Mouse (Mus musculus) stomach, embryonic 14.5 days (tissue): ENCODE measurements around the gene Sms. TPM values are rescaled to one million over a fixed set of nuclear protein-coding genes. Genes with fewer than 3 reads are reported as not detected.

ENCODE experiments used
- ATAC-seq: fragments of 200-750 bp; cut with Nextera tagmentation; 2 replicates; pipeline ENCODE4 v1.8.0; 2017; ENCODE audit warnings: low read depth, moderate TSS enrichment; ENCODE audit not compliant: insufficient number of reproducible peaks, insufficient read depth, low FRiP score
- H3K27ac ChIP-seq: fragments of 300-500 bp; sonication (generic); 2 replicates; pipeline ENCODE4 v1.5.1; 2014; ENCODE audit warnings: mild to moderate bottlenecking, low read length, moderate library complexity, mixed read lengths
- H3K27me3 ChIP-seq: fragments of 300-500 bp; sonication (generic); 2 replicates; pipeline ENCODE4 v1.6.1; 2014; ENCODE audit warnings: low read length, control low read depth, mixed read lengths; ENCODE audit not compliant: control insufficient read depth, insufficient read depth
- H3K36me3 ChIP-seq: fragments of 300-500 bp; sonication (generic); 2 replicates; pipeline ENCODE4 v1.6.1; 2014; ENCODE audit warnings: mild to moderate bottlenecking, control low read depth, low read length, moderate library complexity, mixed read lengths; ENCODE audit not compliant: control insufficient read depth, insufficient read depth
- H3K4me1 ChIP-seq: fragments of 300-500 bp; sonication (generic); 2 replicates; pipeline ENCODE4 v1.6.1; 2014; ENCODE audit warnings: low read length, control low read depth, mixed read lengths; ENCODE audit not compliant: control insufficient read depth, insufficient read depth
- H3K4me2 ChIP-seq: fragments of 300-500 bp; sonication (generic); replicated peaks from 2 replicates; pipeline ENCODE4 v1.6.1; 2014; ENCODE audit warnings: low read depth, low read length, control low read depth
- H3K4me3 ChIP-seq: fragments of 300-500 bp; sonication (generic); 2 replicates; pipeline ENCODE4 v1.5.1; 2014; ENCODE audit warnings: low read depth, low read length, control low read depth
- H3K9ac ChIP-seq: fragments of 300-500 bp; sonication (generic); replicated peaks from 2 replicates; pipeline ENCODE4 v1.6.1; 2014; ENCODE audit warnings: low read depth, mild to moderate bottlenecking, control low read depth, low read length, moderate library complexity, mixed read lengths
- H3K9me3 ChIP-seq: fragments of 300-500 bp; sonication (generic); 2 replicates; pipeline ENCODE4 v1.6.1; 2016; ENCODE audit warnings: low read depth, low read length, control low read depth; ENCODE audit not compliant: control insufficient read depth
- WGBS: fragments of 180-500 bp; shearing (Covaris S2); extraction: QIAGEN DNeasy Blood & Tissue Kit; methylation state at CpG from one replicate; pipeline ENCODE4 v1.1.7; 2014; 5-methylcytosine and 5-hydroxymethylcytosine counted together
- polyA plus RNA-seq: library from polyadenylated mRNA; unstranded; fragments of >200 nt; fragmentation: Nextera tagmentation; extraction: Ambion mirVana; gene quantifications from 2 replicates; pipeline ENCODE4 v1.2.1, GENCODE M21; 2014

The Sms gene
- polyA plus RNA-seq, 1 experiment from 2014 or later: 60.4 TPM

- Histone ChIP-seq H3K36me3 (no peaks in the 10 kb centered on the region), H3K27me3 (no peaks in the 10 kb centered on the region), H3K4me3 (no peak within 1 kb of the TSS), H3K9ac (no peak within 1 kb of the TSS), H3K4me1 (no peaks in the 10 kb centered on the region), H3K4me2 (no peak within 1 kb of the TSS), H3K9me3 (no peaks in the 10 kb centered on the region), H3K27ac (no peak within 1 kb of the TSS)
- ATAC-seq: no peak
- WGBS: 67% methylated on average over 5 of the region's 5 CpGs
Measured at GRCm38 (mm10) chrX:157415212-157415611, 76.9 kb downstream of the Sms start, which contains the start of gene Phex. TSS of gene Phex (minus strand) at chrX:157415312.

- ATAC-seq: no peak
- no peaks in the 10 kb centered on the region for H3K27me3 ChIP-seq
- no peak overlapping the region for H3K9ac ChIP-seq
- no peak overlapping the region for H3K27ac ChIP-seq
- no peaks in the 10 kb centered on the region for H3K4me1 ChIP-seq
- H3K9me3 ChIP-seq: no peaks in the 10 kb centered on the region
- H3K4me3 ChIP-seq: no peak overlapping the region
- WGBS: 57% methylated on average over 6 of the region's 6 CpGs
- no peak overlapping the region for H3K4me2 ChIP-seq
- H3K36me3 ChIP-seq: no peaks in the 10 kb centered on the region
Measured at GRCm38 (mm10) chrX:157404919-157405318, 87.2 kb downstream of the Sms start.

Other genes starting within 250 kb of the Sms start
- gene Phex, start 77.0 kb downstream of the Sms start, polyA plus RNA-seq: 0.22 and 0.35 TPM in 2 replicates
- 5.4 and 6.5 TPM in 2 replicates for gene Yy2, start 76.7 kb upstream of the Sms start, polyA plus RNA-seq
- 23.5 and 24.3 TPM in 2 replicates for gene Mbtps2, start 106.4 kb upstream of the Sms start, polyA plus RNA-seq
- gene Smpx, start 206.6 kb upstream of the Sms start, polyA plus RNA-seq: 5.0 and 5.2 TPM in 2 replicates